Mouse (Mus musculus) embryonic facial prominence, embryonic 14.5 days (tissue): ENCODE data around the gene Patz1. TPM values are rescaled to one million over a fixed set of nuclear protein-coding genes. Genes with fewer than 3 reads are reported as not detected.

Experiments used
- ATAC-seq: fragments of 200-750 bp; cut with Nextera tagmentation; 2 replicates; pipeline ENCODE4 v1.8.0; 2017; ENCODE audit warnings: low read depth, moderate number of reproducible peaks, moderate TSS enrichment
- DNase-seq: peaks from one replicate; pipeline ENCODE4 v3.0.0-alpha.2; 2015; ENCODE audit warnings: low spot score
- H3K27ac ChIP-seq: fragments of 300-500 bp; sonication (generic); replicated peaks from 2 replicates; pipeline ENCODE4 v1.5.1; 2014; ENCODE audit warnings: low read depth, mild to moderate bottlenecking, low read length, moderate library complexity
- H3K27me3 ChIP-seq: fragments of 300-500 bp; sonication (generic); replicated peaks from 2 replicates; pipeline ENCODE4 v1.6.1; 2014; ENCODE audit warnings: low read length; ENCODE audit not compliant: control insufficient read depth, insufficient read depth
- H3K36me3 ChIP-seq: fragments of 300-500 bp; sonication (generic); 2 replicates; pipeline ENCODE4 v1.6.1; 2014; ENCODE audit warnings: low read length, mixed read lengths; ENCODE audit not compliant: control insufficient read depth, insufficient read depth
- H3K4me1 ChIP-seq: fragments of 300-500 bp; sonication (generic); 2 replicates; pipeline ENCODE4 v1.6.1; 2014; ENCODE audit warnings: antibody characterized with exemption, low read length; ENCODE audit not compliant: control insufficient read depth, insufficient read depth
- H3K4me2 ChIP-seq: fragments of 300-500 bp; sonication (generic); 2 replicates; pipeline ENCODE4 v1.6.1; 2014; ENCODE audit warnings: low read depth, mild to moderate bottlenecking, low read length, moderate library complexity, mixed read lengths
- H3K4me3 ChIP-seq: fragments of 300-500 bp; sonication (generic); 2 replicates; pipeline ENCODE4 v1.5.1; 2014; ENCODE audit warnings: low read depth, mild to moderate bottlenecking, low read length
- H3K9ac ChIP-seq: fragments of 300-500 bp; sonication (generic); 2 replicates; pipeline ENCODE4 v1.6.1; 2014; ENCODE audit warnings: low read depth, mild to moderate bottlenecking, low read length, moderate library complexity, mixed read lengths
- H3K9me3 ChIP-seq: fragments of 300-500 bp; sonication (generic); 2 replicates; pipeline ENCODE4 v1.6.1; 2016; ENCODE audit warnings: low read length; ENCODE audit not compliant: control insufficient read depth
- WGBS: fragments of 180-500 bp; shearing (Covaris S2); extraction: QIAGEN DNeasy Blood & Tissue Kit; methylation state at CpG from one replicate; pipeline ENCODE4 v1.1.7; 2014; 5-methylcytosine and 5-hydroxymethylcytosine counted together
- polyA plus RNA-seq: library from polyadenylated mRNA; unstranded; fragments of >200 nt; fragmentation: Nextera tagmentation; extraction: Ambion mirVana; gene quantifications from 2 replicates; pipeline ENCODE4 v1.2.1, GENCODE M21; 2014

Gene Patz1
- 35.3 and 41.0 TPM in 2 replicates for polyA plus RNA-seq

- Histone ChIP-seq H3K36me3 (peaks cover 10% of the 10 kb centered on the region), H3K27ac (peak within 1 kb of the TSS; percentile 100), H3K4me1 (peaks cover 12% of the 10 kb centered on the region), H3K9me3 (no peaks in the 10 kb centered on the region), H3K4me3 (peak within 1 kb of the TSS; percentile 88), H3K27me3 (no peaks in the 10 kb centered on the region), H3K4me2 (peak within 1 kb of the TSS; percentile 100), H3K9ac (peak within 1 kb of the TSS; percentile 97)
- WGBS, result under 1% methylated on average over 39 of the region's 41 CpGs
- DNase-seq, result peak; percentile 78
- peak; percentile 17 for ATAC-seq
Measured at GRCm38 (mm10) chr11:3288521-3289301, at the start of gene Patz1. Gene Patz1, plus strand, starts transcription at chr11:3288874.

- no peak for DNase-seq
- H3K36me3 ChIP-seq, result peaks cover 98% of the 10 kb centered on the region
- no peaks in the 10 kb centered on the region for H3K9me3 ChIP-seq
- ATAC-seq, result no peak
- 93% methylated on average over 7 of the region's 7 CpGs for WGBS
- no peak overlapping the region for H3K27ac ChIP-seq
- H3K4me3 ChIP-seq, result no peak overlapping the region
- H3K27me3 ChIP-seq, result no peaks in the 10 kb centered on the region
- H3K4me1 ChIP-seq, result no peaks in the 10 kb centered on the region
- no peak overlapping the region for H3K4me2 ChIP-seq
- H3K9ac ChIP-seq, result no peak overlapping the region
Measured at GRCm38 (mm10) chr11:3242395-3242794, 46.3 kb upstream of the Patz1 start.

- 88% methylated on average over 4 of the region's 4 CpGs for WGBS
- no peaks in the 10 kb centered on the region for H3K4me1 ChIP-seq
- no peak overlapping the region for H3K4me3 ChIP-seq
- no peaks in the 10 kb centered on the region for H3K27me3 ChIP-seq
- no peak overlapping the region for H3K27ac ChIP-seq
- peaks cover 97% of the 10 kb centered on the region for H3K36me3 ChIP-seq
- no peak overlapping the region for H3K4me2 ChIP-seq
- DNase-seq, result no peak
- no peak for ATAC-seq
- H3K9me3 ChIP-seq, result no peaks in the 10 kb centered on the region
- no peak overlapping the region for H3K9ac ChIP-seq
Measured at GRCm38 (mm10) chr11:3243771-3244170, 44.9 kb upstream of the Patz1 start.

GRCm38 (mm10) chr11:3247387-3247786 is 41.3 kb upstream of the Patz1 start:
- Histone ChIP-seq H3K27me3 (no peaks in the 10 kb centered on the region), H3K4me3 (no peak overlapping the region), H3K4me1 (no peaks in the 10 kb centered on the region), H3K4me2 (no peak overlapping the region), H3K9ac (no peak overlapping the region), H3K36me3 (peaks cover 97% of the 10 kb centered on the region), H3K9me3 (no peaks in the 10 kb centered on the region), H3K27ac (no peak overlapping the region)
- no peak for ATAC-seq
- DNase-seq, result no peak
- WGBS, result 90% methylated on average over 2 of the region's 2 CpGs

GRCm38 (mm10) chr11:3259537-3259936 is 29.1 kb upstream of the Patz1 start:
- ATAC-seq (no peak), DNase-seq (no peak)
- WGBS, result 97% methylated on average over 1 of the region's 1 CpGs
- H3K9ac ChIP-seq, result no peak overlapping the region
- H3K36me3 ChIP-seq, result peaks cover 90% of the 10 kb centered on the region
- peaks cover under 1% of the 10 kb centered on the region; the same call in 1 of the 2 replicates for H3K4me1 ChIP-seq
- no peaks in the 10 kb centered on the region for H3K9me3 ChIP-seq
- no peak overlapping the region for H3K4me2 ChIP-seq
- H3K27me3 ChIP-seq, result no peaks in the 10 kb centered on the region
- H3K27ac ChIP-seq, result no peak overlapping the region
- no peak overlapping the region for H3K4me3 ChIP-seq

- Histone ChIP-seq H3K4me3 (peak overlapping the region; percentile 97), H3K4me1 (peaks cover 10% of the 10 kb centered on the region), H3K4me2 (peak overlapping the region; percentile 80), H3K27ac (peak overlapping the region; percentile 97), H3K9ac (peak overlapping the region; percentile 99), H3K9me3 (no peaks in the 10 kb centered on the region), H3K36me3 (peaks cover 40% of the 10 kb centered on the region), H3K27me3 (no peaks in the 10 kb centered on the region)
- ATAC-seq, result 0 out of 2 replicates have a peak, but pooled peaks have one; percentile 9
- WGBS, result 1% methylated on average over 26 of the region's 26 CpGs
- peak; percentile 83 for DNase-seq
Measured at GRCm38 (mm10) chr11:3265291-3266078, 23.2 kb upstream of the Patz1 start.

GRCm38 (mm10) chr11:3266079-3266685 is 22.5 kb upstream of the Patz1 start, which contains the start of gene Drg1:
Gene Drg1, minus strand, starts transcription at chr11:3266415.
- H3K27ac ChIP-seq, result peak within 1 kb of the TSS; percentile 97
- DNase-seq (peak; percentile 98), ATAC-seq (peak; percentile 98)
- H3K27me3 ChIP-seq, result no peaks in the 10 kb centered on the region
- under 1% methylated on average over 46 of the region's 72 CpGs for whole genome bisulfite sequencing
- H3K4me3 ChIP-seq, result peak within 1 kb of the TSS; percentile 97
- H3K4me1 ChIP-seq, result peaks cover 10% of the 10 kb centered on the region
- no peaks in the 10 kb centered on the region for H3K9me3 ChIP-seq
- H3K9ac ChIP-seq, result peak within 1 kb of the TSS; percentile 99
- peaks cover 36% of the 10 kb centered on the region for H3K36me3 ChIP-seq
- peak within 1 kb of the TSS; percentile 80 for H3K4me2 ChIP-seq

- Histone ChIP-seq H3K27ac (0 out of 2 replicates have a peak overlapping the region, but pooled peaks have one; percentile 97), H3K4me3 (peak overlapping the region; percentile 97), H3K4me1 (peaks cover 10% of the 10 kb centered on the region), H3K9me3 (no peaks in the 10 kb centered on the region), H3K27me3 (no peaks in the 10 kb centered on the region), H3K9ac (peak overlapping the region; percentile 99), H3K4me2 (peak overlapping the region; percentile 80), H3K36me3 (peaks cover 27% of the 10 kb centered on the region)
- 51% methylated on average over 7 of the region's 7 CpGs for WGBS
- no peak for ATAC-seq
- DNase-seq, result no peak
Measured at GRCm38 (mm10) chr11:3267133-3267532, 21.5 kb upstream of the Patz1 start.
